Mouse (Mus musculus) kidney, postnatal 4 days (tissue): ENCODE data around the gene Mrpl14.
A peak's percentile ranks its signal among the peaks of the same experiment; 100 is the strongest.

Experiments used
- DNase-seq, 2 experiments: peaks; one replicate each; pipeline ENCODE4 v3.0.0; 2021; ENCODE audit warnings: mixed read lengths in 2 of 2

The Mrpl14 gene

GRCm38 (mm10) chr17:45686093-45686619 lies at the start of gene Mrpl14:
TSS of gene Mrpl14 (plus strand) at chr17:45686322.
- peak; percentile 97 to 98 for DNase-seq

- DNase-seq, result no peak
Measured at GRCm38 (mm10) chr17:45638596-45639295, 47.4 kb upstream of the Mrpl14 start.

- DNase-seq, result no peak
Measured at GRCm38 (mm10) chr17:45641981-45642380, 44.1 kb upstream of the Mrpl14 start.

GRCm38 (mm10) chr17:45642701-45643100 lies 43.4 kb upstream of the Mrpl14 start:
- peak; percentile 84 to 87 for DNase-seq

GRCm38 (mm10) chr17:45644185-45644584 lies 41.9 kb upstream of the Mrpl14 start:
- no peak for DNase-seq

GRCm38 (mm10) chr17:45653233-45653632 lies 32.9 kb upstream of the Mrpl14 start:
- no peak for DNase-seq

GRCm38 (mm10) chr17:45655820-45656219 lies 30.3 kb upstream of the Mrpl14 start:
- DNase-seq, result peak; percentile 53 to 65

GRCm38 (mm10) chr17:45659225-45659624 lies 26.9 kb upstream of the Mrpl14 start, which contains the start of gene Capn11:
TSS of gene Capn11 (minus strand) at chr17:45659325.
- no peak for DNase-seq

- peak; percentile 87 to 89 for DNase-seq
Measured at GRCm38 (mm10) chr17:45663106-45663919, 22.8 kb upstream of the Mrpl14 start.

GRCm38 (mm10) chr17:45664608-45665007 lies 21.5 kb upstream of the Mrpl14 start:
- no peak for DNase-seq

- no peak for DNase-seq
Measured at GRCm38 (mm10) chr17:45666091-45666490, 20.0 kb upstream of the Mrpl14 start.

GRCm38 (mm10) chr17:45667481-45667880 lies 18.6 kb upstream of the Mrpl14 start:
- DNase-seq, result no peak

GRCm38 (mm10) chr17:45667986-45668385 lies 18.1 kb upstream of the Mrpl14 start:
- DNase-seq, result no peak

- no peak for DNase-seq
Measured at GRCm38 (mm10) chr17:45671821-45672220, 14.3 kb upstream of the Mrpl14 start.

GRCm38 (mm10) chr17:45672598-45672997 lies 13.5 kb upstream of the Mrpl14 start:
- no peak for DNase-seq

GRCm38 (mm10) chr17:45678106-45678505 lies 8.0 kb upstream of the Mrpl14 start:
- peak; percentile 87 to 89 for DNase-seq

- peak; percentile 61 to 74 for DNase-seq
Measured at GRCm38 (mm10) chr17:45680391-45680980, 5.6 kb upstream of the Mrpl14 start.

- peak; percentile 44 to 60 for DNase-seq
Measured at GRCm38 (mm10) chr17:45681588-45681987, 4.5 kb upstream of the Mrpl14 start.

GRCm38 (mm10) chr17:45682843-45683242 lies 3.3 kb upstream of the Mrpl14 start:
- DNase-seq, result no peak

- no peak for DNase-seq
Measured at GRCm38 (mm10) chr17:45684667-45685131, 1.4 kb upstream of the Mrpl14 start.

GRCm38 (mm10) chr17:45685171-45686092 lies 690 bp upstream of the Mrpl14 start:
- DNase-seq, result peak; percentile 66 to 77

GRCm38 (mm10) chr17:45686716-45687115 lies 594 bp downstream of the Mrpl14 start, which contains the start of gene Tmem63b:
TSS of gene Tmem63b (minus strand) at chr17:45686905.
- DNase-seq, result no peak
